Mouse (Mus musculus) gastrocnemius, postnatal 14 days (tissue): ENCODE measurements around the gene Gm20765. TPM values are rescaled to one million over a fixed set of nuclear protein-coding genes. Genes with fewer than 3 reads are reported as not detected.
"Not testable (repeated sequence)": the region's sequence is repeated elsewhere in the genome, so short reads cannot be mapped to it uniquely, and the experiment has no call there.

ENCODE experiments used
- DNase-seq: peaks from one replicate; pipeline ENCODE4 v3.0.0; 2021; ENCODE audit warnings: mixed read lengths
- intact Hi-C: fragments of 180-260 bp; cut with DNase I; formaldehyde crosslinking; loops from one replicate; pipeline ENCODE4 v1.15.1; 2025; ENCODE audit warnings: low total_unique reads
- long read RNA-seq, 2 experiments: library from polyadenylated mRNA; stranded (forward); transcript quantifications; one replicate each; pipeline ENCODE4 v2.0.0; 2021
- total RNA-seq, 2 experiments: library from RNA; stranded (reverse); gene quantifications; 2 replicates each; pipeline ENCODE4 v1.2.3; 2021

Gm20765 gene
- not detected for total RNA-seq
- long read RNA-seq, experiment 1, result 0 reads
- long read RNA-seq, experiment 2, result 0 reads

DNA sequence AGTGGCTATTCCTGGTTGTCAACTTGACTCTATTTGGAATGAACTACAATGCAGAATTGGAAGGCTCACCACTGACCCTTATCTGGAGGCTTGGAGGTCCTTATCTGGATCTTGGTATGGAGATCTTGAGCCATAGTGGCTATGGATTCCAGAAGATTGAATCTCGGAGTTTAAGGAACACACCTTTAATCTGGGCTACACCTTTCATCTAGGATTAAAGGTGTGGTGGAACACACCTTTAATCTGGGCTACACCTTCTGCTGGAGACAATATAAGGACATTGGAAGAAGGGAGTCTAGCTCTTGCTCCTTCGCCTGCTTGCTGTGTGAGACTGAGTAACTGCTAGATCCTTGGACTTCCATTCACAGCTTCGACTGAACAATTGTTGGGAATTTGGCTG lies at the start of gene Gm20765:
TSS of gene Gm20765 (plus strand) at position 301 of the 400 bp plus-strand sequence.
- intact Hi-C loops, DNase-seq: not testable (repeated sequence)

DNA sequence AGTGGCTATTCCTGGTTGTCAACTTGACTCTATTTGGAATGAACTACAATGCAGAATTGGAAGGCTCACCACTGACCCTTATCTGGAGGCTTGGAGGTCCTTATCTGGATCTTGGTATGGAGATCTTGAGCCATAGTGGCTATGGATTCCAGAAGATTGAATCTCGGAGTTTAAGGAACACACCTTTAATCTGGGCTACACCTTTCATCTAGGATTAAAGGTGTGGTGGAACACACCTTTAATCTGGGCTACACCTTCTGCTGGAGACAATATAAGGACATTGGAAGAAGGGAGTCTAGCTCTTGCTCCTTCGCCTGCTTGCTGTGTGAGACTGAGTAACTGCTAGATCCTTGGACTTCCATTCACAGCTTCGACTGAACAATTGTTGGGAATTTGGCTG lies 42.6 kb upstream of the Gm20765 start, which contains the start of gene Gm21293:
TSS of gene Gm21293 (plus strand) at position 301 of the 400 bp plus-strand sequence.
- intact Hi-C loops, DNase-seq: not testable (repeated sequence)

DNA sequence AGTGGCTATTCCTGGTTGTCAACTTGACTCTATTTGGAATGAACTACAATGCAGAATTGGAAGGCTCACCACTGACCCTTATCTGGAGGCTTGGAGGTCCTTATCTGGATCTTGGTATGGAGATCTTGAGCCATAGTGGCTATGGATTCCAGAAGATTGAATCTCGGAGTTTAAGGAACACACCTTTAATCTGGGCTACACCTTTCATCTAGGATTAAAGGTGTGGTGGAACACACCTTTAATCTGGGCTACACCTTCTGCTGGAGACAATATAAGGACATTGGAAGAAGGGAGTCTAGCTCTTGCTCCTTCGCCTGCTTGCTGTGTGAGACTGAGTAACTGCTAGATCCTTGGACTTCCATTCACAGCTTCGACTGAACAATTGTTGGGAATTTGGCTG lies 34.1 kb upstream of the Gm20765 start, which contains the start of gene Gm6763:
TSS of gene Gm6763 (plus strand) at position 301 of the 400 bp plus-strand sequence.
- intact Hi-C loops, DNase-seq: not testable (repeated sequence)

DNA sequence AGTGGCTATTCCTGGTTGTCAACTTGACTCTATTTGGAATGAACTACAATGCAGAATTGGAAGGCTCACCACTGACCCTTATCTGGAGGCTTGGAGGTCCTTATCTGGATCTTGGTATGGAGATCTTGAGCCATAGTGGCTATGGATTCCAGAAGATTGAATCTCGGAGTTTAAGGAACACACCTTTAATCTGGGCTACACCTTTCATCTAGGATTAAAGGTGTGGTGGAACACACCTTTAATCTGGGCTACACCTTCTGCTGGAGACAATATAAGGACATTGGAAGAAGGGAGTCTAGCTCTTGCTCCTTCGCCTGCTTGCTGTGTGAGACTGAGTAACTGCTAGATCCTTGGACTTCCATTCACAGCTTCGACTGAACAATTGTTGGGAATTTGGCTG lies 25.6 kb upstream of the Gm20765 start, which contains the start of gene Gm8764:
TSS of gene Gm8764 (plus strand) at position 301 of the 400 bp plus-strand sequence.
- DNase-seq, intact Hi-C loops: not testable (repeated sequence)

DNA sequence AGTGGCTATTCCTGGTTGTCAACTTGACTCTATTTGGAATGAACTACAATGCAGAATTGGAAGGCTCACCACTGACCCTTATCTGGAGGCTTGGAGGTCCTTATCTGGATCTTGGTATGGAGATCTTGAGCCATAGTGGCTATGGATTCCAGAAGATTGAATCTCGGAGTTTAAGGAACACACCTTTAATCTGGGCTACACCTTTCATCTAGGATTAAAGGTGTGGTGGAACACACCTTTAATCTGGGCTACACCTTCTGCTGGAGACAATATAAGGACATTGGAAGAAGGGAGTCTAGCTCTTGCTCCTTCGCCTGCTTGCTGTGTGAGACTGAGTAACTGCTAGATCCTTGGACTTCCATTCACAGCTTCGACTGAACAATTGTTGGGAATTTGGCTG lies 17.1 kb upstream of the Gm20765 start, which contains the start of gene Gm21304:
TSS of gene Gm21304 (plus strand) at position 301 of the 400 bp plus-strand sequence.
- DNase-seq, intact Hi-C loops: not testable (repeated sequence)

DNA sequence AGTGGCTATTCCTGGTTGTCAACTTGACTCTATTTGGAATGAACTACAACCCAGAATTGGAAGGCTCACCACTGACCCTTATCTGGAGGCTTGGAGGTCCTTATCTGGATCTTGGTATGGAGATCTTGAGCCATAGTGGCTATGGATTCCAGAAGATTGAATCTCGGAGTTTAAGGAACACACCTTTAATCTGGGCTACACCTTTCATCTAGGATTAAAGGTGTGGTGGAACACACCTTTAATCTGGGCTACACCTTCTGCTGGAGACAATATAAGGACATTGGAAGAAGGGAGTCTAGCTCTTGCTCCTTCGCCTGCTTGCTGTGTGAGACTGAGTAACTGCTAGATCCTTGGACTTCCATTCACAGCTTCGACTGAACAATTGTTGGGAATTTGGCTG lies 8.6 kb upstream of the Gm20765 start, which contains the start of gene Gm21312:
TSS of gene Gm21312 (plus strand) at position 301 of the 400 bp plus-strand sequence.
- intact Hi-C loops, DNase-seq: not testable (repeated sequence)

DNA sequence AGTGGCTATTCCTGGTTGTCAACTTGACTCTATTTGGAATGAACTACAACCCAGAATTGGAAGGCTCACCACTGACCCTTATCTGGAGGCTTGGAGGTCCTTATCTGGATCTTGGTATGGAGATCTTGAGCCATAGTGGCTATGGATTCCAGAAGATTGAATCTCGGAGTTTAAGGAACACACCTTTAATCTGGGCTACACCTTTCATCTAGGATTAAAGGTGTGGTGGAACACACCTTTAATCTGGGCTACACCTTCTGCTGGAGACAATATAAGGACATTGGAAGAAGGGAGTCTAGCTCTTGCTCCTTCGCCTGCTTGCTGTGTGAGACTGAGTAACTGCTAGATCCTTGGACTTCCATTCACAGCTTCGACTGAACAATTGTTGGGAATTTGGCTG lies 8.4 kb downstream of the Gm20765 start, which contains the start of gene Gm4340:
TSS of gene Gm4340 (plus strand) at position 301 of the 400 bp plus-strand sequence.
- intact Hi-C loops, DNase-seq: not testable (repeated sequence)

DNA sequence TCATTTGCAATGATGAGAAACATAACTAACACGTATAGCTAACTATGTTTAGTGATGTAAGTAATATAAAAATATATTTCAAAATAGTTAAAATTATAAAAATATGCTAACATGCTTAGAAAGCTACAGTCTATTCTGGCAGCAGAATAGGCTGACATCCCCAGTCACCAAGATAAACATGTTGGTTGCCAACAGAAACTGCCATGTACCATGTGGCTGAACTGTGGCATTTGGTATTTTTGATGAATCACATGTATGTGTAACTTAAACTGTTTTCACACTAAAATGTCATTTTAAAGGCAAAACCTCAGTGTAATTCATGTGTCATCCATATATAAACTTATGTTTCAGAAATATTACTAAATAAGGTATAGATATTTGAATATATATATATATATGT lies 24.3 kb downstream of the Gm20765 start:
- intact Hi-C loops, result no loop called here
- no peak for DNase-seq

DNA sequence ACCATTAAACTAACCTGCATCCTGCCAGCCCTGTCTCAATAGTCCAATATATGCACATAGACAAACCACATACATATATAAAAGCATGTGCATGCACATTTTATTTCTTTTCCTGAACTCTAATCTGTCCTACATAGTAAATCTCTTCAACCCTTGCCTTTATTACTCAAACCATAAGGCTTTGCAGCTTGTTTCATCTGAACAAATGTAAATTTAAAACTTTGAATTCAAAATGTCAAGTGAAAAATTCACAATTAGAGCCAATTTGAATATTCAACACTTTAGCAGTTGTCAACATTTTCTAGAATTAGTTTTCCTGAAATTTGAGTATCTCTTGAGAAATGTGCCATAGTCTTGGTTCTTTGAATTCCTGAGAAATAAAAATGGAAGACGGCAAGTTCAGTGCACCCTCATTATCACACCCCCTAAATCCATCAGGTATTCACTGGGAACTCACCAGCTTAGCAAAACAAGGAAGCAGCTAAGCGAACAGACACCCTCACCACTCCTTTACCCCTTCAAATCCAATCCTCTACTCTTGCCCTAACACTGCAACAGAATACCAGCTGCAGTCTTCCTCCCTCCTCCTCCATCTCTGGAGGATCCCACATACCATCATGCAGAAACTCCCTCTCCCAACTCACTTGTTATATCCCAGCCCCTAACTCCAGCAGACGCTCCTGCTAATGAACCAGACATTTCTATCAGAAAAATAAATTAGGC lies 25.1 kb downstream of the Gm20765 start:
- DNase-seq, result no peak
- intact Hi-C loops, result no loop called here

DNA sequence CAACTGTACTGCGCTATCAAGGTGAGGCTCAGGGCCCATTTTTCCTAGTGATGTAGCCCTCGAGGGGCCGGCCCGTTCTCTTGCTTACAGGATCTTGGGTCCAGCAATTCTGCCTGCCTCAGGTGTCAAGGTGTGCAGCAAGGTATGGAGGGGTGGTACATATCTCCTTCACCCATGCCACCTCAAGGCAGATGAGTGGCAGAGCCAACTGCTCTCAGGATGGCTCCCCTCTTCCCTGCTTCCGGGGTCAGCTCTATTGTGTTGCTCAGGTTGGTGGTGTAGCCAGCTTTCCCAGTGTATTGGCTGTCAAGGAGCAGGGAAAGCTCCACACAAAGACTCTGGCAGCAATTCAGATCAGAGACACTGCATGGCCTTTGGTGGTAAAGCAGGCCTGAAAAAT lies 29.2 kb downstream of the Gm20765 start:
- intact Hi-C loops, result no loop called here
- no peak for DNase-seq

DNA sequence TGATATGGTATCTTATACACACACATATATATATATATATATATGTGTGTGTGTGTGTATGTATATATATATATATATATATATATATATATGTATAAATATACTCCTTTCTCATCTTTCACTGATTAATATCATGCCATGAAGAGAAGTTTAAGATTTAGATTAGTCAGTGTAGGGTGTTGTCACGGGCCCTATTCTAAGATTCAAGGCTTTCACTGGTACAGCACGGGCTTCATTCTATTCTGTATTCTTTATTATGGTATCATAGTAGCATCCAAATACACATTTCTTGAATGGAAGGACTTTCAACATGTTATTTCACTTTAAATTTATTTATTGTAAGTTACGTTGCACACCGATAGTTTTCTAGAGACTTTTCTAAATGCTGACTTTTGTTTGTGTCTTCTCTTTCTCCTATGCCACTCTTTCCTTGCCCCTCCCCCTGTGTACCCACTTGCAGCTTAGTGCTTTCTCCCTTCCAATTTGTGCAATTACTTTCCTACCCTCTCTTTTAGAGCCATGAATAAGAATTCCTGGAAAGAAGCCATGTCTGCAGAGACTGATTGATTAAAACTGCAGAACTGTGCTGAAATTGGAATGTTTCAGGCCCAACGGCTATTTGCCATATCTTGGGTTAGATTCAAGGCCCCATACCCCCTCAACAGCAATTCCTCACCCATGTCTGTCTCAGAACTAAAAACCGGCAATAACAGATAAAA lies 35.1 kb downstream of the Gm20765 start:
- intact Hi-C loops, result no loop called here
- no peak for DNase-seq

Other genes with a start within 250 kb of the Gm20765 start
- not detected for gene Gm21293, start 42.5 kb upstream of the Gm20765 start, total RNA-seq
- not detected for gene Gm6763, start 34.0 kb upstream of the Gm20765 start, total RNA-seq
- gene Gm8764, start 25.5 kb upstream of the Gm20765 start, total RNA-seq, result not detected
- gene Gm21304, start 17.0 kb upstream of the Gm20765 start, total RNA-seq, result not detected
- not detected for gene Gm21312, start 8.5 kb upstream of the Gm20765 start, total RNA-seq
- not detected for gene Gm4340, start 8.5 kb downstream of the Gm20765 start, total RNA-seq